Mouse (Mus musculus): ENCODE results near the gene Bud23. TPM values are rescaled to one million over a fixed set of nuclear protein-coding genes. Genes with fewer than 3 reads are reported as not detected.

The Bud23 gene
- polyA plus RNA-seq (2017; shearing (Covaris generic)), result 100 to 1,000 TPM in 1 of 2 experiments, 10 to 100 TPM in 1; 76.2 to 111 TPM

DNA sequence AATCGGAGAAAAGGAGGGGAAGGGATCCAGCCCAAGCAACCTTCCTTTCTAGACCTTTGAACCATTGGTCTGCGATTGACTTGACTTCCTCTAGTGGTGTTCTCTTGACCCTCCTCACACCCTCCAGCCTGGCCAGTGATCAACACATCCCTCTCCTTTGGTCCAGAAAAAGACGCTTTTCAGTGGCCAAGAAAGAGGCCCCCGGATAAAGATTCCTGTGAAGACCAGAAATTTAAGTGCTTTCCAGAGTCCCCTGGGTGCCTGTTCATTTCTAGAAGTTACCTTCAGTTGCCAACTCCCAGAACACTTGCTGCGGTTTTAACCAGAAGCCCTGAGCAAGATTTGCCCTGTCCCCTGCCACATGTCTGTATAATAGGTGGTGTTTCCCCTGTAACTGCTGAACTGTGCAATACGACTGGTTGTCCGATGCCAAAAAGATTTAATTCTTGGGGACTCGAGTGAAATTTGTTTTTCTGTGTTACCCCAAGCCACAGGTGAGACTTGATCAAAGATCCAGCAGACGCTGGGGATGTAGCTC is at the start of gene Bud23:
Gene Bud23 (minus strand): TSS at position 51 of the 538 bp plus-strand sequence.

DNA sequence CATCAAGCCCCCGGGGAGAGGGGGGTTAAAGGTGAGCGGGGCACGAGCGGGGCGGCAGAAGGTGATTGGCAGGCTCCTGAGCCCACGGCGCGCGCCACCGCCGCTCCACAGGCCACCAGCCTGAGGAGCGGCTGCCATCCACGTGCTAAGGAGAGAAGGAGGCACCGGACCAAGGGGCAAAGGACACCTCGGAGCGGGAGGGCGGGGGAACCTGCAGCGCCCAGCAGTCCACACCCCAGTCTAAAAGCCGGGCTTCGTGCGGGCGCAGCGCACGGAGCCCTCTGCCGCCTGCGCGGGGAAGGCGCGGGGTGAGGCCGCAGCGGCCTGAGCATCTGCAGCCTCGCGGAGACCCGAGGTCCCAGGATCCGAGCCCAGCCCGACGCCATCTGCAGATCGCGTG is 24.9 kb upstream of the Bud23 start, which contains the start of gene Mlxipl:
Gene Mlxipl (plus strand): TSS at position 238 of the 400 bp plus-strand sequence.

DNA sequence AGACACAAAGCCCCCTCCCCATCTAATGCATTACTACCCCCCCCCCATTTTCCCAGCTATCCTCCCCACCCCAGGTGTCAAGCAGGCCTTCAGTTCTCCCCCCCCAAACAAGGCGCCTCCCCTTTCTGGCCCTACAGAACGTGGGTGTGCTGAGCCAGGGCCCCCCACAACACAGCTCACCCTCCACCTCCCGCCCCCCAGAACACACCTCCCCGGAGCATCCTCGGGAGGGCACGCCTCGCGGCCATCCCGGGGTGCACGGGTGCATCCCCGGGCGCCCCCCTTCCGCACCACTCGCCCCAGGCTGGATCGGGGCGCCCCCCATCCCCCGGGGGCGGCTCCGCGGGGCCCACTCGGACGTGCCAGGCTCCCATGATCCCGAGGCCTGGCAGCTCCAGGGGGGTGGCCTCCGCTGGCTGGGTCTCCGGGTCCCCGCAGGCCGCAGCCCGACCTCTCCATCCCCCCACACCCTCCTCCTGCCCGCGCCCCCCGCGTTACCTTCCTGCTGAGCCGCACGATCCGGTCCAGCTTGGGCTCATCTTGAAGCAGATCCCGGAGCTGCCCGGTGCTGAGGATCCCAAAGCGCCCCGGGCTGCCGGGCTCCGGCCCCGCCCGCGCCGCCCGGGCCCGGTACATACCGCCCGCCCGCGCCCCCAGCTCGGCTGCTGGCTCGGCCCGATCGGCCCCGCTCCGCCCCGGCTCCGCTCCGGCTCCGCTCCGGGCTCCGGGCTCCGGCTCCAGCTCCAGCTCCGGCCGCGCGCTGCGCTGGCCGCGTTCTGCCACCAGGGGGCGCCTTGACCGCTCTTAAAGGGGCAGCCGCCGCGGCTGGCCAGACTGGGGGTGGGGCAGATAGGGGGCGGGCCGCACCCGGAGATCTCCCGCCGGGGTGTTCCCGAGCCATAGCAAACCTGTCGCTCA is 13.1 kb upstream of the Bud23 start, which contains the start of gene Vps37d:
Gene Vps37d (minus strand): TSS at position 703 of the 918 bp plus-strand sequence.

DNA sequence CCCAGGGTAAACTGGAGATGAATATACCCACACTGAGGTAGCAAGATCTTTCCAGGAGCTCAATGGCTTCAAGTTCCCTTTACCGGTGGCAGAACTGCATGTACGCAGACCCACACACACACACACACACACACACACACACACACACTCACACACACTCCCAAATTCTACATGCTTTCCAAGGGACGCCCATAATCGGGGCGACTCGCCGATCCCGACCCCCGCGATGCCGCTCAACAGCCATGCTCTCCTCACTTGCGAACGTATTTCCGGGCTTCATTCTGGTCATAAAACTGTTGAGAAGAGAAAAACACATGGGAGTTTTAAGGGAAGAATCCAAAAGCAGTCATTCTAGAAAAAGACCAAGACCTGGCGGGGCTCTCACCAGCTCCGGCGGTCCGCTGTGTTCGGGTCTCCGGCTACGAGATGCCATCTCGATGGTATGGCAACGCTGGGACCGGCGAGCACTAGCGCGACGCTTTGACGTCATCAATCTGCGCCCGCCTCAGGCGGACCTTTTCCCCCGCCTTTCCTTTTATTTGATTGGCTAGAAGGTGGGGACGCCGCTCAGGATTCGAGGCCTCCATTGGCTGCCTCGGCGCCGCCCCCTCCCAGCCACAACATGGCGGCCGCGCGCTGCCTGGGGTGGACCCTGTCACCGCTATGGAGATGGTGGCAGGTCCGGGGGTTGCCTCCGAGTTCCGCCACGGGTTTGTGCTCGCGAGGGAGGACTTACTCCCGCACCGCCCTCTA is 954 bp downstream of the Bud23 start, which contains the start of gene Dnajc30:
Gene Dnajc30 (plus strand): TSS at position 574 of the 753 bp plus-strand sequence.

DNA sequence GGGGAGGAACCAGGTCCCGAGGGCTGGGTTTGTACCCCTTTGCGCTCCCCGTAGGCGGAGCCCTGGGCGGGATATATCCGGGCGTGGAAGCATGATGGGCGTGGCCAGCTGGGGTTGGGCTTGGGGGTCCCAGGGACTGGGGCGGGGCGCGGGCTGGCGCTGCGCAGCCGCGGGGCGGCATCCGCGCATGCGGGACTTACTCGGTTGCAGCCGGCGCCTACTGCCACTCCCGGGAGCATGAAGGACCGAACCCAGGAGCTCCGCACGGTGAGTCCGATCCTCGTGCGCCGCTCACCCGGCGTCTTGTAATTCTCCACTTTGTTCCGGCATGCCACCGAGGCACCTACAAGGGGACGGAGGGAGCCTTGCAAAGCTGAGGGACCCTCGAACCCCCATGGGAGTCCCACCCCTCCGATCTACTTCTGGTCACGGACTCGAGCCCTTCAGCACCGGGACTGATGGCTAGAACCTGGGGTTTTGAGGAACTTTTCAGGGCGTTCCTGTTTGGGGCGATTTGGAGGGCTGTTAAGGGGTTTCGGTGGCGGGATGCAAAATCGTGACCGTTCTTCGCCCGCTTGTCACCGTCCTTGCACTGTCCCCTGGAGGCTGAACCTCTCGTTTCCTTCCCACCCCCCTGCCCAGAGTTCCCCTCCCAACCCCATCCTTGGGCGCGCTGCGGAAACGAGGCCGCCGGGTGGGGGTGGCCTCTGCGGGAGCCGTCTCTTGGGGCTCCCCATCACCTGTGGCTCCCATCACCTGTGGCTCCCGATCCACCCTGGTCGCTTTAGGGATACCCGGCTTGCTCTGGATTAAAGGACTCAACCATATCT is 41.2 kb downstream of the Bud23 start, which contains the start of gene Stx1a:
Gene Stx1a (plus strand): TSS at position 139 of the 830 bp plus-strand sequence.

DNA sequence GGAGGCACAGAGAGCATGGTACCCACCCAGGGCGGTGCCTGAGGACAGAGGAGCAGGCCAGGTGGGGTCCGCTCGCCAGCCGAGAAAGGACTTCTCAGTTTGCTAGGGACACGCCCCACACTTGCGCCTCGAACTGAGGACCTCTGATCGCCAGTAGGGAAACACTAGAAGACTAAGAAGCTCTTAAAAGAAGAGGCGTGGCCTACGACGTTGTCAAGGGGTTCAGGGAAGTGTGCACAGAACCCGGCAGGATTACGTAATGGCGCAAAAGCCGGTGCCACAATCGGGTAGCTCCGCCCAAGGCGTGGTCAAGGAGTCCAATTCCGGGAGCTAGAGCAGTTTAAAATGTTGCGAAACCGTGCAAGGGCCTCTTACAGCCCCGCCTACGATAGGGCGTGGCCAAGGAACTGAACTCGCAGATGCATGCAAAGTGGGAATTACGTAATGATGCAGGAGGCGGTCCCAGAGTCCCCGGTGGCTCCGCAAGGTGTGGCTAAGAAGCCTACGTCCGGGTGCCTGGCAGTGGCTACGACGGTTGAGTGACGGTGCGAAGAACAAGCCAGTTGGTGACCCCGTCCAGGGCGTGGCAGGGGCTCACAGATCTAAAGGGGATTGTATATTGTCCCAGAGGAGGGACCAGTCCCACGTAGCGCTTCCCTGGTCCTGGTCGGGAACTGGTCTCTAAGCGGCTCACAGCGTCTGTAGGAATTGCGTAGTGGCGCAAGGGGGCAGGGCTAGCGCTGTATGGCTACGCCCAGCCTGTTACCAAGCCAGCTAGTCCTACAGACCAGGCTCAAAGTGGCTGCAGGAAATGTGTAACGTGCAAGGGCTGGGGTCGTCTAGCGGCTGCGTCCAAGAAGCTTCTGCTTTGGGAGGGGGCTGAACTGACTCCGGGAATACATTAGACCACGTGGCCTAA is 55.8 kb downstream of the Bud23 start, which contains the start of gene Abhd11:
Gene Abhd11 (plus strand): TSS at position 482 of the 919 bp plus-strand sequence.

Other genes starting within 250 kb of the Bud23 start
- gene Tmem270, start 158.2 kb downstream of the Bud23 start, polyA plus RNA-seq (2017; shearing (Covaris generic)), result not detected
- 1 to 10 TPM; 1.2 to 2.7 TPM for gene Cldn13, start 149.4 kb downstream of the Bud23 start, polyA plus RNA-seq (2017; shearing (Covaris generic))
- 10 to 100 TPM; 11.0 to 18.6 TPM for gene Mettl27, start 132.6 kb downstream of the Bud23 start, polyA plus RNA-seq (2017; shearing (Covaris generic))
- gene Cldn4, start 118.0 kb downstream of the Bud23 start, polyA plus RNA-seq (2017; shearing (Covaris generic)), result under 1 TPM in 1 of 2 experiments, not detected in 1; 0.57 TPM
- not detected for gene Cldn3, start 78.7 kb downstream of the Bud23 start, polyA plus RNA-seq (2017; shearing (Covaris generic))
- 10 to 100 TPM; 43.2 to 91.7 TPM for gene Abhd11, start 55.8 kb downstream of the Bud23 start, polyA plus RNA-seq (2017; shearing (Covaris generic))
- 10 to 100 TPM in 1 of 2 experiments, 1 to 10 TPM in 1; 9.5 to 15.9 TPM for gene Stx1a, start 41.5 kb downstream of the Bud23 start, polyA plus RNA-seq (2017; shearing (Covaris generic))
- gene Dnajc30, start 757 bp downstream of the Bud23 start, polyA plus RNA-seq (2017; shearing (Covaris generic)), result 10 to 100 TPM; 16.8 to 24.4 TPM
- not detected for gene Vps37d, start 13.3 kb upstream of the Bud23 start, polyA plus RNA-seq (2017; shearing (Covaris generic))
- gene Mlxipl, start 24.9 kb upstream of the Bud23 start, polyA plus RNA-seq (2017; shearing (Covaris generic)), result under 1 TPM; 0.18 to 0.43 TPM
- 10 to 100 TPM; 12.8 to 16.5 TPM for gene Tbl2, start 84.7 kb upstream of the Bud23 start, polyA plus RNA-seq (2017; shearing (Covaris generic))
- 10 to 100 TPM; 82.5 to 84.2 TPM for gene Bcl7b, start 103.3 kb upstream of the Bud23 start, polyA plus RNA-seq (2017; shearing (Covaris generic))
- gene Baz1b, start 122.3 kb upstream of the Bud23 start, polyA plus RNA-seq (2017; shearing (Covaris generic)), result 10 to 100 TPM; 31.2 to 45.4 TPM
- gene Fzd9, start 186.3 kb upstream of the Bud23 start, polyA plus RNA-seq (2017; shearing (Covaris generic)), result under 1 TPM in 1 of 2 experiments, not detected in 1; 0.20 TPM